Mouse (Mus musculus) lung, postnatal 14 days (tissue): ENCODE measurements around the gene Dhodh.

ENCODE experiments used
- DNase-seq: peaks from one replicate; pipeline ENCODE4 v3.0.0; 2021

The Dhodh gene

DNA sequence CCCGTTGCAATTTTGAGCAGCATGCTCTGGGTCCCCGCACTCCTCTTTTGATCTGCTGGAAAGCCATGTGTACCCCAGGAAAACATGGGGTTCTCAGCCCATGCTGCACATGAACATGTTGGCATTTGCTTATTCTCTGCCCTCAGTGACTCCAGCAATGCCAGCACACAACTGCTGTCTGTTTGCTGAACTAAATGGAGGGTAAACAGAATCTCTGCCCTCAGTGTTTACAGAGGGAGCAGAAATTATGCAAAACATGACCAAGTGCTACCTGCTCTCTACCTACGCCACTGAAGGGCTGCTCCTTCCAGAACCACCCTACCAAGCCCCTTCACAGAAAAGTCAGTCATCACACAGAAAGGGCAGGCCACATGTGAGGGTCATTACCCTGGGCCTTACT, 23.6 kb downstream of the Dhodh start:
- no peak for DNase-seq

DNA sequence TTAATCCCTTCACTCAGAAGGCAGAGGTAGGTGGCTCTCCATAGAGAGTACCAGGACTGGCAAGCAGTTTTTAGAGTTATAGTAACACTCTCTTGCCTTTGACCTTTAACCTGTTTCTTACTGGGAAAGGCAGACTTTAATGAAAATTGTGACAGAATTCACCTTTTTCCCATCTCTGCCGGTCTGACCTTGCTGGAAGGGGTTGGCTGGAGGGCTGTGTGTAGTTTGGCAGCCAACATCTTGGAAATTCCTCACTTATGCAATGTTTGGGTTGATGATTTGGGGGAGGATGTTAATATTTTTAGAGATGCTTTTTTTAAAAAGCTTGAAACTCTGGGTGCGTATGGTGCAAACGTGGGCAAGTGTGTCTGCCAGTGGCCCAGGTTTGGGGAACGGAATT, 24.2 kb downstream of the Dhodh start:
- DNase-seq = no peak

DNA sequence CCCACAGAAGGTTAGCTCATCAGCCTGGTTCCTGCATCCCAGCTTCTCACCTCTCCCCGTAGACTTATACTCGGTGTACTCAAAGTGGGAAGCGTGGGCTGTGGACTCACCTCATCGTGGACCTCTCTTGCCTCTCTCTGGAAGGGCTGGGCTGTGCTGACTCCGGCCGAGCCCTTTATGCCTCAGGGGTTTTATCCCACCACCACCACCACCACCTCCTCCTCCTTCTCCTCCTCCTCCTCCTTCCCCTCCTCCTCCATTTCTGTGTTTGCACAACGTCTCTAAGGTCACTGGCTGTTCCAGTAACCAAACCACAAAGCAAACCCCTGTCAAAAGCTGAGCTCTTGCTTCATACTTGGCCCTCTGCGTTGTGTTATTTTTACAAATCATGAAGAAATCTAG, 29.6 kb downstream of the Dhodh start, which contains the start of gene Hp:
Gene Hp (minus strand): TSS at position 273 of the 402 bp plus-strand sequence.
- peak; percentile 46 for DNase-seq

DNA sequence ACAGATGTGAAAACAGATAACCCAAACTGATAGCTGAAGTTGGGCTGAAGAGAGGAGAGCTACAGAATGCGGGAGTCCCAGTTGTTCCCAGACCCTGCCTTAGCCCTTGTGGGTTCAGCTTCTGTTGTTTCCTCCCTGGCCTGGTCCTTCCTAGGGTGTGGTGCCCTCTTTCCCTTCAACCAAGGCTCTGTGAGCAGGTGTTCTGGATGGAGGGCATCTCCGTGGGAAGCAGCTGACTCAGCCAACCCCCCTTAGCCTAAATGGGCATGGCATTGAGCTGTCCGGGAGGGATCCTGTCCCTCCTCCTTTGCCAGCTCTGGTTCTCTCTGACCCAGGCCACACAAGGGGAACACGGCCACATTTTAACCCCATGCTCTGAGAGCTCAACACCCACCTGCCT, 32.2 kb downstream of the Dhodh start:
- no peak for DNase-seq

DNA sequence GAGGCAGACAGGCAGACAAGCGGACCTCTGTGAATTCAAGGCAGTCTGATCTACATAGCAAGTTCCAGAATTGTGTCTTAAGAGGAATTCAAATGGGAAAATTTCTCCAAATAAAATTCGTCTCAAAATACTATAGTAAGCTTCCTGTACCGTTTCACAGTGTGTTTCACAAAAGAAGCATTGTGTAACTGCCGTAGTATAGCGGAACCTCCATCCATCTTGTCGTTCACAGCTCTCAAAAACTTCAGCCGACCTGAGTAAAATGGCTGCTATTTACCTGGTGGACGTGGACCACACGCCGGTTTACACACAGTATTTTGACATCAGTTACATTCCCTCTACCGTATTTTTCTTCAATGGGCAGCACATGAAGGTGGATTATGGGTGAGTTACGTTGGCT, 37.3 kb downstream of the Dhodh start:
- no peak for DNase-seq

DNA sequence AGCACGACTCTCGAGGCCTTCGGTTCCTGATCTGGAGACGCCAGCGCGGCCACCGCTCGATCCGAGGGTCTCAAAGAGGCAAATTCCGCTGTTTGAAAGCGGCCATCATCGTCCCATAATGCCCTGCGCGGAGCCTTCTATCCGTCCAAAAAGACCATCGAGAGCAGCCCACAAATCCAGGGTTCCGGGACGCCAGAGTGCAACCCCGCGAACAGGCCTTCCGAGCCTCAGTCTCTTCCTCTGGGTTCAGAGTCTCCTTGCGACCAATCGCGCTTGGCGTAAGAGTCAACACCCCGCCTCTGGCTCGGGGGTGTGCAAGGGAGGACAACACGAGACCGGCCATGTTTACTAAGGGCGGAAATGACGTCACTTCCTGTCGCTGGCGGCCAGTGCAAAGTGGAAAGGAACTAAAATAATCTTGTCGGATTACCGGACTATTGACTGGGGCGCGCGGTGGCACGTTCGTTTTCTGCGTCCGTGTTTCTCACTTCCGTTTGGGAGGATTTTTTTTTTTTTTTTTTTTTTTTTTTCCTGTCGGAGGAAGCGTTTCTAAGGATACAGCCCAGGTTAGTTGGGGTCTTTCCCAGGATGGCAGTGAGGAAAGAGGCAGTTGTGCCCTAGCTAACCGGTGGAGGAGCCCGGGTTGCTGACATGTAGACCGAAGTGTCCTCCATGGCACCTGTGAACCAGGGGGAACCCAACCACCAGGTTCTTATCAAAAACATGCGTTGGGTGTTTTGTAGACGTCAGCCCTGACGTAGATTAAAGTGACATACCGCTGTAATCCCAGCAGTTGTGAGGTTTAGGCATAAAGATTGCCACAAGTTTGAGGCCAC, 42.8 kb downstream of the Dhodh start, which contains the start of the genes Dhx38 and Txnl4b:
Gene Dhx38 (minus strand): TSS at position 364 of the 836 bp plus-strand sequence.
Gene Txnl4b (plus strand): TSS at position 395 of the 836 bp plus-strand sequence.
- DNase-seq = peak; percentile 99

DNA sequence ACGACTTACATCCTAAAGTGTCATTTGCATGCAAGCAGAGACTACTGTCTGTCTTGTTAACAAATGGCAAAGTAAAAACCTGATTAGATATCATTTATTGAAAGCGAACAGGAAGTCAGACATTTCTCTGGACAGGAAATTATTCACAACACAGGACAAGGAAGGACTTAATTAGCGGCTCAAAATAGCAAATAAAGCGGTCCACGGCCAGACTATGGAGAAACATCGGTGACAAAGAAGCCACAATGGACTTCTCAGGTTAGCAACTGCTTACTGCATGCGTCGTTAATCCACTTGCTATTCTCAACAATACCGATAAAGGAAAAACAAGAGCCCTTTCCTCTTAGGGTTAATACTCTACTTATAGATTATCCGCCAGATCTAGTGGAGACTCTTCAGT, 43.7 kb downstream of the Dhodh start:
- no peak for DNase-seq

DNA sequence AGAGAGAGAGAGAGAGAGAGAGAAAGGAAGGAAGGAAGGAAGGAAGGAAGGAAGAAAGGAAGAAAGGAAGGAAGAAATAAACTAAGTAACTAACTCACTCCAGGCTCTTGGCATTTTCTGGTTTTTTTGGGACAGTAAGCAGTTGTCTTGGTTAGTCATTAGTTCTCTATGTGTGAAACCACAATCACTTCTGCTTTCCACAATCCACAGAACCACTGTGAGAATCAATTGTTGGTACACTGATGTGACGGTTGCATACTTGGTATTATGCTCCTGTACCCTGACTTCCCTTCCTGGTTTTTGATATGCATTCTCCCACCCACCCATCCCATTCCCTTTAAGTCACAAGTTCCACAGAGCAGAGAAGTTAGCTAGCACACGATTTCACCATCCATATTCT, 44.6 kb downstream of the Dhodh start:
- no peak for DNase-seq

DNA sequence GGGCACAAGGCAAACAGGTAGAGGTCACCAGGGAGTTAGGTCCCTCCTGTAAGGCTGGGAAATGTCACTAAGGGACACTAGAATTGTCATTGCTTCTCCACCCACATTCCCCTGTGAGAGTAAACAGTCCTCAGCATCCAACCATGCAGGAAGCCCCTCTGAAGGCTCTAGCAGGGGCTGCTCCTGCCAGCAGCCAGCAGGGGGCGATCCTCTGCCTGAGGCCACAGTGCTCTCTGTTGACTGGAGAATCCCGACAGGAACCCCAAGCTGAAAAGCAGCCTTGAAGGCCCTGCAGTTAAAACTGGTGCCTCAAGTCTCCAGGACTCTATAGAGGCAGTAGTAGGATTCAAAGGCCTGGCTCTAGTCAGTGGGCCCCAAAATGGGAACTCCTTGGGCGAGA, 56.8 kb downstream of the Dhodh start:
- peak; percentile 12 for DNase-seq

DNA sequence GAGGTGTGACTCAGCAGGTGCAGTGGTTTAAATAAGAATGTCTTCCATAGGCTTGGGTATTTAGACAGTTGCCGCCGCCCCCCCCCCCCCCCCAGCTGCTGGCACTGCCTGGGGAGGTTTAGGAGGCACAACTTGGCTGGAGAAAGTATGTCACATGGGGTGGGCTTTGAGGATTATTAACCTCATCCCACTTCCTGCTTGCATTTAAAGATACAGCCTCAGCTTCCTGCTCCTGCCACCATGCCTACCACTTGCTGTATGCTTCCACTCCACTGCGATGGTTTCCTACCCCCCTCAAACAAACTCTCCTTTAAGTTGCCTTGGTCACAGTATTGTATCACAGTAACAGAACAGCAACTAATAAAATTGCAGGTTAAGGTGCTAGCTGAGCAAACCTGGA, 64.4 kb downstream of the Dhodh start:
- DNase-seq = no peak

DNA sequence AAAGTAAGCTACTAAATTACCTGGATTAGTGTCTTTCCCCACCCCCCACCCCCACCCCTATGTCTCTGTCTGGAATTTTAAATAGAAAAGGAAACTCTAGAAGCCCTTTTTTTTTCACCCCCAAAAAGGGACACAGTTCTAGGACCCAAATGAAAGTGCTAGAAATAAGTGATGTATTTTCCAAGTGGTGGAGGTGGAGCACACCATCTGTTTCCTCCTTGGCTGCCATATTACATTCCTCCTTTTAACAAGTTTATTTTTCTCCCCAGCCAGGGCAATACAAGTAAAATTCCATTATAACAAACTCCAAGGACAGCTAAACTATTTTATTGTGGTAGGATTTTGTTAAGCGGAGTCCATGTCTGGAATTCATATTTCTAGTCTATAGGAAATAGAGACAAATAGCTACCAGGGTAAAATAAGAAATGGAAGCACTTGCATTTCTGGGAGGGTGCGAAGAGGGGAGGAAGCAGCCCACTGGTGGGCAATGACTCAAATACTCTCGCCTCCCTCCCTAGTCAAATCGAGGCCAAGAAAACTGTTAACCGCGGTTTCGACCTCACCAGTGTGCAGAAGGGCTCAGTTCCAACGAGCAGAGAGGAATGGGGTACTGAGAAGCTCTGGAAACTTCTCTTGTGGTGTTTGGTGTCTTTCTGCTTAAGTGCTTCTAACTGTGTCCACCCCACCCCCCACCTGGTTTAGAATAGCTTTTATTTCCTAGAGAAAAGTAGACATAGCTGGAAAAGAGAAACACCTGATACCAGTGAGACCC, 65.5 kb downstream of the Dhodh start:
- no peak for DNase-seq

DNA sequence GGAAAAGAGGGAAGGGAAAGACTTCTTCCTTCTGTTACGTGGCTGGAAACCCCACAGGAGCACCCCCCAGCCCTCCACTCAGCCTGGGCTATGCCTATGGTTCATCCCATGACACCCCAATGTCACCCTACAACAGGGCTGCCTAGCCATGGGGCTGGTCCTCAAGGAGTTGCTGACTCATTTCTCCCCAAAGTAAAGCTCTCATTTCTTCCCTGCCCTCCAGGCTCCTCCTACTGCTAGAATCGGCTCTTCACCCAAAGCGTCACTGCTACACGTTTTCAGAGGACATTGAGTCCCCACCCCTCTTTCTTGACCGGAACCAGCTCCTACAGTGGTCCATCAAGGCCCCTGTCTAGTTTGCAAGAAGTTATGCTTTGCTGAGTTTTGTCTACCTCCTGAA, 66.3 kb downstream of the Dhodh start:
- DNase-seq = no peak
